In genomic region chr7:29307350-29308104, GRCm38 (mm10) we compare ENCODE assay signal across 8 mouse cellular contexts. TPM values are rescaled to one million over a fixed set of nuclear protein-coding genes. Genes with fewer than 3 reads are reported as not detected.
DNase-seq lines count a peak whose midpoint lies in the region; ATAC-seq and TF ChIP-seq lines count a peak whose summit lies in the region.

No protein-coding gene starts in this region.

- H3K27ac ChIP-seq in hindbrain, embryonic 14.5 days, result peak overlapping the region; percentile 81

- H3K36me3 ChIP-seq in hindbrain, embryonic 14.5 days (replicated peaks; ENCODE audit: control insufficient read depth, insufficient read depth), result peaks cover 18% of the 10 kb centered on the region

- peak; percentile 73 for ATAC-seq in Patski
- peak; percentile 77 for ATAC-seq in hindbrain, embryonic 14.5 days (ENCODE audit: low FRiP score)

- peaks cover 46% of the 10 kb centered on the region for H3K4me1 ChIP-seq in hindbrain, embryonic 14.5 days (replicated peaks; ENCODE audit: control insufficient read depth, insufficient read depth, low read length)

- no peak for TF ChIP-seq CTCF in Patski (IDR thresholded peaks at IDR 0.05)

- CTCF ChIA-PET in Patski (lab: Charles Lee), result interaction anchor here (1.3 to 2.0 kb wide), 3 partner anchors 11 to 19 kb away, joined by 3 to 7 read pairs (median 3); no protein-coding TSS in a partner anchor

- peak overlapping the region; percentile 65 for H3K4me3 ChIP-seq in hindbrain, embryonic 14.5 days (replicated peaks; ENCODE audit: low read length)

- no peak for DNase-seq in Patski (ENCODE audit: low read depth, low spot score)
- peak; percentile 97 for DNase-seq in cerebellum, postnatal 14 days
- peak; percentile 87 to 92 for DNase-seq in frontal cortex, postnatal 25 days (ENCODE audit: low spot score in 2 of 2)
- peak; percentile 88 for DNase-seq in hindbrain, embryonic 14.5 days (ENCODE audit: low spot score)
- peak; percentile 93 to 94 for DNase-seq in layer of hippocampus, postnatal 36 days
- DNase-seq in lung, postnatal 25 days (ENCODE audit: low spot score), result peak; percentile 89
- peak; percentile 97 for DNase-seq in right cerebral cortex, adult 18-20 months
- DNase-seq in urinary bladder, adult 2 months (ENCODE audit: low spot score), result peak; percentile 76

- 1% methylated on average over 41 of the region's 42 CpGs for WGBS in hindbrain, embryonic 14.5 days

- H3K9me3 ChIP-seq in hindbrain, embryonic 14.5 days (ENCODE audit: control insufficient read depth, low read length), result no peaks in the 10 kb centered on the region

- peak overlapping the region; percentile 92 for H3K4me2 ChIP-seq in hindbrain, embryonic 14.5 days (replicated peaks)

- POLR2A ChIA-PET in Patski (lab: Charles Lee), result no interaction called here

- no peaks in the 10 kb centered on the region for H3K27me3 ChIP-seq in Patski
- H3K27me3 ChIP-seq in hindbrain, embryonic 14.5 days (ENCODE audit: control insufficient read depth, insufficient read depth, low read length), result no peaks in the 10 kb centered on the region

- peak overlapping the region; percentile 82 for H3K9ac ChIP-seq in hindbrain, embryonic 14.5 days

- in situ Hi-C loops in Patski (cut with MboI; ENCODE audit: low pct_unique_long_range_greater_than_20kb), result loop anchor here (5.0 kb wide), 1 partner anchor 215 kb away; no protein-coding TSS in a partner anchor

RNA-seq across cellular contexts. Expression of gene Dpf1, which starts 3.8 kb away (rescaled TPM):
- 6.2 TPM for polyA plus RNA-seq in Patski (2021)
- 160 and 161 TPM in 2 replicates for polyA plus RNA-seq in hindbrain, embryonic 14.5 days (2014; fragmentation: Nextera tagmentation; extraction: Ambion mirVana)
- total RNA-seq in layer of hippocampus, postnatal 36 days (2021), result 100 to 1,000 TPM; 108 to 109 TPM
- polyA plus RNA-seq in urinary bladder, adult 2 months (2012; rRNA removed), result 1.3 and 2.8 TPM in 2 replicates

RNA-seq across cellular contexts. Expression of gene Ppp1r14a, which starts 18.4 kb away (rescaled TPM):
- polyA plus RNA-seq in Patski (2021), result 5.1 TPM
- 2.2 and 3.6 TPM in 2 replicates for polyA plus RNA-seq in hindbrain, embryonic 14.5 days (2014; fragmentation: Nextera tagmentation; extraction: Ambion mirVana)
- total RNA-seq in layer of hippocampus, postnatal 36 days (2021), result 10 to 100 TPM; 25.9 to 26.0 TPM
- polyA plus RNA-seq in urinary bladder, adult 2 months (2012; rRNA removed), result 303 and 338 TPM in 2 replicates

RNA-seq across cellular contexts. Expression of gene Spint2, which starts 25.8 kb away (rescaled TPM):
- polyA plus RNA-seq in Patski (2021), result 446 TPM
- 71.3 and 73.2 TPM in 2 replicates for polyA plus RNA-seq in hindbrain, embryonic 14.5 days (2014; fragmentation: Nextera tagmentation; extraction: Ambion mirVana)
- 10 to 100 TPM; 16.1 to 19.2 TPM for total RNA-seq in layer of hippocampus, postnatal 36 days (2021)
- 485 and 505 TPM in 2 replicates for polyA plus RNA-seq in urinary bladder, adult 2 months (2012; rRNA removed)

RNA-seq across cellular contexts. Expression of gene 2200002D01Rik, which starts 59.3 kb away (rescaled TPM):
- polyA plus RNA-seq in Patski (2021), result 165 TPM
- polyA plus RNA-seq in hindbrain, embryonic 14.5 days (2014; fragmentation: Nextera tagmentation; extraction: Ambion mirVana), result 0.61 and 0.67 TPM in 2 replicates
- not detected for total RNA-seq in layer of hippocampus, postnatal 36 days (2021)
- polyA plus RNA-seq in urinary bladder, adult 2 months (2012; rRNA removed), result 144 and 178 TPM in 2 replicates

Comparison
In these comparisons a context has a peak if more than half of its experiments do, and no peak if none do; other contexts are left out.
1. RNA of gene Dpf1, which starts 3.8 kb away (polyA plus RNA-seq): 160 to 161 TPM in hindbrain, embryonic 14.5 days; 6.2 TPM in Patski (single experiment) and 1.3 to 2.8 TPM in urinary bladder, adult 2 months; every median in the first group is over 10 times any median in the second.
2. RNA of gene Ppp1r14a, which starts 18.4 kb away (polyA plus RNA-seq): 303 to 338 TPM in urinary bladder, adult 2 months; 5.1 TPM in Patski (single experiment) and 2.2 to 3.6 TPM in hindbrain, embryonic 14.5 days; every median in the first group is over 10 times any median in the second.